Mouse (Mus musculus) liver, postnatal 0 days (tissue): ENCODE results near the gene Lrp1. TPM values are rescaled to one million over a fixed set of nuclear protein-coding genes. Genes with fewer than 3 reads are reported as not detected.
A peak's percentile ranks its signal among the peaks of the same experiment; 100 is the strongest.

Source experiments
- ATAC-seq: fragments of 200-750 bp; cut with Nextera tagmentation; 2 replicates; pipeline ENCODE4 v1.8.0; 2017; ENCODE audit warnings: mild to moderate bottlenecking, moderate library complexity
- DNase-seq: peaks from one replicate; pipeline ENCODE4 v3.0.0-alpha.2; 2016
- H3K27ac ChIP-seq: fragments of 300-500 bp; sonication (generic); 2 replicates; pipeline ENCODE4 v1.5.1; 2014; ENCODE audit warnings: antibody characterized with exemption, moderate library complexity, mild to moderate bottlenecking, low read depth
- H3K27me3 ChIP-seq: fragments of 300-500 bp; sonication (generic); 2 replicates; pipeline ENCODE4 v1.6.1; 2014; ENCODE audit warnings: low read length, control low read depth, mixed read lengths; ENCODE audit not compliant: insufficient read depth
- H3K36me3 ChIP-seq: fragments of 300-500 bp; sonication (generic); replicated peaks from 2 replicates; pipeline ENCODE4 v1.6.1; 2014; ENCODE audit warnings: mild to moderate bottlenecking, control low read depth, low read length, moderate library complexity, mixed read lengths; ENCODE audit not compliant: insufficient read depth
- H3K4me1 ChIP-seq: fragments of 300-500 bp; sonication (generic); 2 replicates; pipeline ENCODE4 v1.6.1; 2014; ENCODE audit warnings: antibody characterized with exemption, mild to moderate bottlenecking, control low read depth; ENCODE audit not compliant: insufficient read depth
- H3K4me2 ChIP-seq: fragments of 300-500 bp; sonication (generic); 2 replicates; pipeline ENCODE4 v1.6.1; 2014; ENCODE audit warnings: low read depth, mild to moderate bottlenecking, low read length, moderate library complexity, mixed read lengths
- H3K4me3 ChIP-seq: fragments of 300-500 bp; sonication (generic); 2 replicates; pipeline ENCODE4 v1.5.1; 2014; ENCODE audit warnings: low read depth, low read length
- H3K9ac ChIP-seq: fragments of 300-500 bp; sonication (generic); replicated peaks from 2 replicates; pipeline ENCODE4 v1.6.1; 2014; ENCODE audit warnings: mild to moderate bottlenecking, moderate library complexity
- H3K9me3 ChIP-seq: fragments of 300-500 bp; sonication (generic); 2 replicates; pipeline ENCODE4 v1.6.1; 2016; ENCODE audit warnings: mild to moderate bottlenecking, control low read depth, low read length, mixed read lengths
- CTCF ChIP-seq: sonication (generic); IDR thresholded peaks from 2 replicates; pipeline ENCODE4 v1.5.1; 2016; ENCODE audit warnings: antibody characterized with exemption, low read depth
- EP300 ChIP-seq: IDR thresholded peaks from 2 replicates; pipeline ENCODE4 v1.6.1; 2016; ENCODE audit warnings: antibody characterized with exemption, low read depth, mild to moderate bottlenecking
- WGBS: fragments of 180-500 bp; shearing (Covaris S2); extraction: QIAGEN DNeasy Blood & Tissue Kit; methylation state at CpG from one replicate; pipeline ENCODE4 v1.1.7; 2014; ENCODE audit not compliant: insufficient replicate concordance; 5-methylcytosine and 5-hydroxymethylcytosine counted together
- polyA plus RNA-seq: library from polyadenylated mRNA; unstranded; fragments of >200 nt; fragmentation: Nextera tagmentation; extraction: Ambion mirVana; gene quantifications from 2 replicates; pipeline ENCODE4 v1.2.1, GENCODE M21; 2015

The Lrp1 gene
- polyA plus RNA-seq, 1 experiment from 2014 or later = 49.2 TPM

DNA sequence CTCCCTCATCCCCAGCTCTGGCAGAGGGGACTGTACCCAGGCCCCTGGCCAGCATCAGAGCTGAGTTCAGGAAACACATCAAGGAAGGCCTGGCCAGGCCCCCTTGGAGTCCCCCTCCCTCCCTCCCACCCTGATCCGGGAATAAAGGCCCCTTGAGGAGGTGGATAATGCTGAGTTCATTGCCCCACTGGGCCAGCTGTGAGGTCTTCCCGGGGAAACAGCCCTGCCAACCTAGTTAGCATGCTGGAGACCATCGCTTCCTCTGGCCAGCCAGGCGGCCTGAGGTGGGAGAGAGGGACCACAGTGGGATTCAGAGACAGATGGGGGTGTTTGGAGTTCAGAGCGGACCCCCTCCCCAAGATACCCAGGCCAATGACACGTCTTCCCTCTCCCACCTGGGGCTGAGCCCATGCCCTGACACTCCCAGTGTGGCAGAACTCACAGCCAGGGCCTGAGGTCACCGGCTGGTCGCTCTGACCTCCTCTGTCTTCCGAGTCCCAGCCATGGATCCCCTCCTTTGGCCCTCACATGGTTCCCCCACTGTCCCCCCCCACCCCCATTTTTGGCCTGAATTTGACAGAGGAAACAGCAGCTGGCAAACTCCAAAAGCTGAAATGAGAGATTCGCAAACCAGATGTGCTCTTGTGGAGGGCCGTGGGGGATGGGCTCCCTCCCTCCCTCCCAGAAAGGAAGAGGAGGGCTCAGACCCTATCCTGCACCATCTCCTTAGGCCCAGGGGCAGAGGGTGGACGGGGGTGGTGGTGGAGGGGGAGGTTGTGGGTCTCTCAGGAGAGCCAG is 6.5 kb downstream of the Lrp1 start:
- ATAC-seq = no peak
- Histone ChIP-seq H3K4me1 (peaks cover 37% of the 10 kb centered on the region), H3K9me3 (no peaks in the 10 kb centered on the region), H3K9ac (peak overlapping the region; percentile 26), H3K27me3 (0 out of 2 replicates have a peak, but pooled peaks cover 5% of the 10 kb centered on the region), H3K4me3 (no peak overlapping the region), H3K27ac (peak overlapping the region; percentile 86), H3K4me2 (no peak overlapping the region), H3K36me3 (peaks cover 8% of the 10 kb centered on the region; the same call in 1 of the 2 replicates)
- 44% methylated on average over 12 of the region's 12 CpGs for WGBS
- no peak for TF ChIP-seq EP300
- no peak for DNase-seq

DNA sequence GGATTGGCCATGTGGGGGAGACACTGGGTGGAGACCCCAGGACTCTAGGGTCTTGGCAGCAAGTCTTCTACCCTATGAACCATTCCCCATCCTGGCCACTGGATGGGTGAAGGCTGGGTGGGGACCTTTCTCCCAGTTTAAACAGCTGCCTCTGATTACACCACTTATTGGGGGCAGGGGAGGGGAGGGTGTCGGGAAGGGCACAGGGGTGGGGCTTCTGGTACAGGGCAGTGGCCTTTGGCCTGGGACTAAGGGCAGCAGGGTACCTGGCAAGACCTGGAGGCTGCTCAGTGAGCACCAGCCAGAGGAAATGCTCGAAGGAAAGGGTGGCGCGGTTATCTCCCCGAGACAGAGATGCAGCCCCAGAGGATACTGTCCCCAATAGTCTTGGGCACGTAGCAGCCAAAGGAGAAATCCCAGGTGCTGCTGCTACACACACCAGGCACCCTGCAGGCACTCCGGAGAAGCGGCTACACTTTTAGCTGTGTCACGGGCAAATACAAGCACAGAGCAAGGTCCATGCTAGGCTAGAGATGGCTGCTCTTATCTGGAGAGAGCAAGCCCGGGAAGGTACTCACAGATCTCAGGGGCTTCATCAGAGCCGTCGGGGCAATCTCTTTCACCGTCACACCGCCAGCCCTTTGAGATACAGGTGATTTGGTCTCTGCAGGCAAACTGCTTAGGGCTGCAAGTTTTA is 8.7 kb downstream of the Lrp1 start:
- H3K9ac ChIP-seq = no peak overlapping the region
- ATAC-seq = peak; percentile 95
- no peak overlapping the region for H3K4me2 ChIP-seq
- WGBS = 38% methylated on average over 14 of the region's 14 CpGs
- H3K36me3 ChIP-seq = peaks cover 16% of the 10 kb centered on the region; the same call in 1 of the 2 replicates
- H3K9me3 ChIP-seq = no peaks in the 10 kb centered on the region
- H3K27me3 ChIP-seq = no peaks in the 10 kb centered on the region
- peak overlapping the region; percentile 86 for H3K27ac ChIP-seq
- DNase-seq = peak; percentile 75
- no peak for TF ChIP-seq CTCF
- peak; percentile 82 for TF ChIP-seq EP300
- H3K4me3 ChIP-seq = no peak overlapping the region
- H3K4me1 ChIP-seq = peaks cover 25% of the 10 kb centered on the region

DNA sequence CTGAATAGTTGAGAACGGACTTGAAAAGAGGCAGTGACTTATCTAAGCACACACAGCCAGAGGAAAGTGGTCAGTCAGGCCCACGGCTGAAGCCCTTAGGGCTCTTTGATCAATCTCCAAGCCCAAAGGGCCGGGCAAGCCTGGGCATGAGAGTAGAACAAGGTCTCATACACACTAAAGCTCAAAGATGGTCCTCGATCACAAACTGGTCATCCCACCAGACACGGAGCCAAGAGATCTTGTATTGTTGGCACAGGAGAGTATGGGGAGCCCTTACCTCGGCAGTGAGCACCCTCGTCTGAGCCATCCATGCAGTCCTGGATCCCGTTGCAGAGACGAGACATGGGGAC is 10.9 kb downstream of the Lrp1 start:
- DNase-seq (no peak), ATAC-seq (no peak)
- H3K4me1 ChIP-seq = peaks cover 18% of the 10 kb centered on the region
- no peak overlapping the region for H3K9ac ChIP-seq
- H3K9me3 ChIP-seq = no peaks in the 10 kb centered on the region
- H3K4me3 ChIP-seq = no peak overlapping the region
- no peak overlapping the region for H3K27ac ChIP-seq
- peaks cover 26% of the 10 kb centered on the region for H3K36me3 ChIP-seq
- no peak overlapping the region for H3K4me2 ChIP-seq
- no peaks in the 10 kb centered on the region for H3K27me3 ChIP-seq
- no peak for TF ChIP-seq EP300
- no peak for TF ChIP-seq CTCF
- 76% methylated on average over 9 of the region's 9 CpGs for WGBS

DNA sequence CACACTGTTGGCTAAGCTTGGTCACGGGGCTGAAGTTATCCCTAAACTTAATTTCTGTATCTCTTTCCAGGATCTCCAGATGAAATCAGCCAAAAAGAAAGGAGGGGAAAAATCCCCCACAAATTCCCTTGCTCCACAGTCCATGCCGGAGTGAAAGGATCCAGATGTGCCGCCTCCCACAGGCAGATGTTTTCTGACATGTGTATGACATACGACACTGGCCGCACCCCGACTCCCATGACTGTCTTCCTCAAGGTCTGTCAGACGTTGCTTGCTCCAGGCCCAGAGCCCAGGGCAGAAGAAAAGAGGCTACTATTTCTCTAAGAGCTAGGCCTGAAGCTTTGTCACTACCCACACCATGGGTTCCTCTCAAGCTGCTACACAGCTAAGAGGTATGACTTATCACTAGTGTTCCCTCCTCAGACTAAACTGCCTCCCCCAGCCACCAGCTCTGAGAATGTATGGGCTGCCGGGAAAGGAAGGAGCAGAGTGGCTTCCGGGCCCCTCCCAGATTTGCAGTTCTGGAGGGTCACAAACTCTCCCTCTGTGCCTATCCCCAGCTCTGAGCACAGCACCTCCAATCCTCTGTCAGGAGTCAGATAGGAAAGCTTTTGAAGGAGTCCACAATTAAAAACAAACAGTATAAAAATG is 11.4 kb downstream of the Lrp1 start:
- DNase-seq (no peak), ATAC-seq (no peak)
- 73% methylated on average over 9 of the region's 9 CpGs for WGBS
- TF ChIP-seq EP300 (no peak), CTCF (no peak)
- H3K4me2 ChIP-seq = no peak overlapping the region
- H3K36me3 ChIP-seq = peaks cover 27% of the 10 kb centered on the region
- H3K27ac ChIP-seq = no peak overlapping the region
- peaks cover 23% of the 10 kb centered on the region for H3K4me1 ChIP-seq
- no peak overlapping the region for H3K4me3 ChIP-seq
- H3K9ac ChIP-seq = no peak overlapping the region
- H3K27me3 ChIP-seq = no peaks in the 10 kb centered on the region
- H3K9me3 ChIP-seq = no peaks in the 10 kb centered on the region

DNA sequence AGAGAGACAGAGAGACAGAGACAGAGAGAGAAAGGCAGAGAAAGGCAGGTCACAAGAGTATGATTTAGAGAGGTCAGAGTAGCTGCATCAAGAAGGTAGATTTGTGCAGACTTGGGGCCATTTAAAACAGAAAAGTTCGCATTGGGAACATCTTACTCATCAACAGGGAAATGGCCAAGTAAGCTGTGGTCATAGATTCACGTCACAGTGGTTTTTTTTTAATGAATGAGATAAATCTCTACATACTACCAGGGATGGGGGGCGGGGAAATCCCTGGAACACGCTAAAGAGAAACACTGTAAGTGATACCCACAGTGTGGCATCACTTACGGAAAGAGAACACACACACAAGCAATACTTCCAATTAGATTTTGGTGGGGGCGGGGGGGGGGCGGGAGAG is 13.9 kb downstream of the Lrp1 start:
- H3K4me1 ChIP-seq = peaks cover 36% of the 10 kb centered on the region
- H3K9ac ChIP-seq = no peak overlapping the region
- no peaks in the 10 kb centered on the region for H3K9me3 ChIP-seq
- ATAC-seq (no peak), DNase-seq (no peak)
- H3K27ac ChIP-seq = no peak overlapping the region
- 69% methylated on average over 7 of the region's 7 CpGs for WGBS
- no peaks in the 10 kb centered on the region for H3K27me3 ChIP-seq
- H3K4me3 ChIP-seq = no peak overlapping the region
- no peak overlapping the region for H3K4me2 ChIP-seq
- peaks cover 32% of the 10 kb centered on the region for H3K36me3 ChIP-seq
- TF ChIP-seq CTCF (no peak), EP300 (no peak)

DNA sequence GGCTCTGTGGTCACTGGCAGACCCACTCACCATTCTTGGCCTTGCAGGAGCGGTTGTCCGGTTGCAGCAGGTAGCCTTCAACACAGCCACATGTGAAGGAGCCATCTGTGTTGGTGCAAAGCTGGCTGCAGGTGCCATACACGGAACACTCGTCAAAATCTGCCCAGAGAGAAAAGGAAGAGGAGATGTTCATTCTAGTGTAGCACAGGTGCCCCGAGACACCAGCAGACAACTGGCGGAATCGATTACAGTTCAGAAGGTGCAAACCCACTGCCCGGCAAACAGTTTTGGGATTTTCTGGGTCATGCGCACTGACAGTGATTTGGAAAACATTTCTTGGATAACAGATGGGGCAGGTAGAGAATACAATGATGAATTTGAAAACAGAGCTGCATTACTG is 15.2 kb downstream of the Lrp1 start:
- Histone ChIP-seq H3K27me3 (no peaks in the 10 kb centered on the region), H3K4me3 (no peak overlapping the region), H3K36me3 (peaks cover 27% of the 10 kb centered on the region), H3K9me3 (no peaks in the 10 kb centered on the region), H3K4me1 (peaks cover 32% of the 10 kb centered on the region), H3K9ac (no peak overlapping the region), H3K27ac (no peak overlapping the region; the same call in 1 of the 2 replicates), H3K4me2 (no peak overlapping the region)
- WGBS = 79% methylated on average over 9 of the region's 9 CpGs
- no peak for ATAC-seq
- DNase-seq = no peak
- no peak for TF ChIP-seq CTCF
- TF ChIP-seq EP300 = no peak
